8 mouse cellular contexts compared by ENCODE assay signal in genomic region chr9:56501721-56502542, GRCm38 (mm10).
DNase-seq lines count a peak whose midpoint lies in the region; ATAC-seq lines count a peak whose summit lies in the region.

No protein-coding gene starts in this region.

- 0 out of 2 replicates have a peak overlapping the region, but pooled peaks have one; percentile 14 for H3K9ac ChIP-seq in lung, embryonic 16.5 days (ENCODE audit: low read length)

- no peak overlapping the region for H3K4me3 ChIP-seq in lung, embryonic 16.5 days (ENCODE audit: low read length)

- H3K4me1 ChIP-seq in lung, embryonic 16.5 days (replicated peaks; ENCODE audit: control insufficient read depth, insufficient read depth, low read length), result peaks cover 73% of the 10 kb centered on the region

- no peaks in the 10 kb centered on the region for H3K36me3 ChIP-seq in lung, embryonic 16.5 days (ENCODE audit: control insufficient read depth, insufficient read depth, low read length)

- DNase-seq in adrenal gland, adult 2 months, result peak; percentile 66
- no peak for DNase-seq in adrenal gland, postnatal 4 days (ENCODE audit: low spot score in 2 of 2)
- DNase-seq in 3T3-L1 (ENCODE audit: low read depth, low spot score), result peak; percentile 61
- peak; percentile 40 to 56 for DNase-seq in heart, postnatal 10 days
- no peak for DNase-seq in embryo, embryonic 9.5 days (ENCODE audit: extremely low spot score)
- DNase-seq in frontal cortex, postnatal 14 days (ENCODE audit: low spot score in 2 of 2), result no peak
- no peak for DNase-seq in layer of hippocampus, adult 11-12 months (ENCODE audit: low spot score)

- peak overlapping the region; percentile 100 for H3K27ac ChIP-seq in lung, embryonic 16.5 days (ENCODE audit: low read length)

- no peaks in the 10 kb centered on the region for H3K27me3 ChIP-seq in lung, embryonic 16.5 days (ENCODE audit: control insufficient read depth, insufficient read depth, low read depth, low read length)

- intact Hi-C loops in heart, postnatal 10 days (cut with DNase I), result loop anchor here (5.0 kb wide), 1 partner anchor 35 kb away; no protein-coding TSS in a partner anchor

- peak overlapping the region; percentile 4; the same call in 1 of the 2 replicates for H3K4me2 ChIP-seq in lung, embryonic 16.5 days (ENCODE audit: low read depth, low read length)

- ATAC-seq in lung, embryonic 16.5 days (ENCODE audit: low read depth), result peak; percentile 26; the same call in 1 of the 2 replicates

- no peaks in the 10 kb centered on the region for H3K9me3 ChIP-seq in lung, embryonic 16.5 days (ENCODE audit: control insufficient read depth, low read length)

- WGBS in lung, embryonic 16.5 days, result 29% methylated on average over 10 of the region's 10 CpGs

Comparison
In these comparisons a context has a peak if more than half of its experiments do, and no peak if none do; other contexts are left out.
1. DNase-seq: peak in adrenal gland, adult 2 months (single experiment), 3T3-L1 (single experiment) and heart, postnatal 10 days (2 of 2); none in adrenal gland, postnatal 4 days (0 of 2), embryo, embryonic 9.5 days (single experiment), frontal cortex, postnatal 14 days (0 of 2) and layer of hippocampus, adult 11-12 months (single experiment).